Mouse (Mus musculus): ENCODE measurements at regions not wholly inside any gene's neighbourhood (a gene's known extent, or its start where the extent isn't known, plus 50 kb on each side); places are given as distances from the start of the nearest gene placed in this dataset.

DNA sequence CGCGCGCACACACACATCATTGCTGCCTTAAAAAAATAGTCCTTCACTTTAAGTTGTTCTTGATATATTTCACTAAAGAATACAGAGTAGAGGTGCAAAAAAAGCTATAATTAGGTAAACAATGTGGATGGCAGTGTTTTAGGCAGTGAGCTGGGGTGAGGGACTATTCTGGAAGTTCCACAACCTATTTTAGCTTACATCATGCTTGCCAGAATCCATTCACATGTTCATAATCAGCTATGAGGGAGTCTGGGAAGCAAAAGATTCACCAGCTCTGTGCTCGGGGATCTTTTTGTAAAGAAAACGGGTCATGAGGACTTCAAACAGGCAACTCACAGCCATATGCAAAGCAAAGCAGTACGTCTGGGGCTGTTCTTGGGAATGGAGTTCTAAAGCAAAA is 242.3 kb downstream of the Cog6 start:
- Histone ChIP-seq H3K36me3 (replicated peaks) (no peaks in the 10 kb centered on the region), H3K27me3 (ENCODE audit: insufficient read depth, low read length) (no peaks in the 10 kb centered on the region), H3K4me3 (ENCODE audit: low read depth, low read length) (no peak overlapping the region), H3K4me1 (ENCODE audit: insufficient read depth, low read depth, low read length) (no peaks in the 10 kb centered on the region), H3K9me3 (replicated peaks) (peaks cover 29% of the 10 kb centered on the region)
- no peak for TF ChIP-seq POLR2AphosphoS5 (IDR thresholded peaks at IDR 0.05; ENCODE audit: insufficient replicate concordance, low read depth, low read length)
- TF ChIP-seq CTCF (IDR thresholded peaks at IDR 0.05; ENCODE audit: low read depth, low read length), result no peak
- no peak for TF ChIP-seq GATA2 (IDR thresholded peaks at IDR 0.05; ENCODE audit: borderline replicate concordance, low read depth, low read length)
- TF ChIP-seq TAL1 (conservative IDR thresholded peaks at IDR 0.05; ENCODE audit: low read depth, low read length), result no peak
- no peak for TF ChIP-seq GATA1 (IDR thresholded peaks at IDR 0.05; ENCODE audit: borderline replicate concordance, low read length)
- ATAC-seq (ENCODE audit: extremely low read depth, insufficient number of reproducible peaks, low FRiP score, poor library complexity, severe bottlenecking), result no peak
- DNase-seq (ENCODE audit: low spot score), result no peak

DNA sequence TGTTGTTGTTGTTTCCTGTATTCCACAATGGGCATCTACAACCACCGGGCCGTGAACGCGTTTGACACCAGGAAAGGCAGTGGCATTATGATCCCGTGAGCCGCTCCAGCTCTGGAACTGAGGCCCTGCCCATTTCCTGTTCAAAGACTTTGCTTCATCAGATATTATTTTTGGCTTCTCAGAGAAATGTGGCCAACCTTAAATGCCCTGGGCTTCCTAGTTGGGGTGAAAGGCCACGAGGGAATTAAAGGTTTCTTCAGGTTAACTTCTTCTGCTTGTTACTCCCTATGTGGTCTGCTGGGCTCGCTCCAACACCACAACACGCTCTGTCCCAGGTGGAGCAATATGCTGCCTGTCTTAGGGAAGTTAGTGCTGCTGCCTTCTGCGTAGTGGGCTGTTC is 249.8 kb downstream of the Cog6 start:
- Histone ChIP-seq H3K4me3 (ENCODE audit: low read depth, low read length) (no peak overlapping the region), H3K9me3 (replicated peaks) (peaks cover 83% of the 10 kb centered on the region), H3K27me3 (ENCODE audit: insufficient read depth, low read length) (no peaks in the 10 kb centered on the region), H3K36me3 (replicated peaks) (no peaks in the 10 kb centered on the region), H3K4me1 (ENCODE audit: insufficient read depth, low read depth, low read length) (no peaks in the 10 kb centered on the region)
- TF ChIP-seq GATA1 (IDR thresholded peaks at IDR 0.05; ENCODE audit: borderline replicate concordance, low read length) (no peak), TAL1 (conservative IDR thresholded peaks at IDR 0.05; ENCODE audit: low read depth, low read length) (no peak), CTCF (IDR thresholded peaks at IDR 0.05; ENCODE audit: low read depth, low read length) (no peak), GATA2 (IDR thresholded peaks at IDR 0.05; ENCODE audit: borderline replicate concordance, low read depth, low read length) (no peak), POLR2AphosphoS5 (IDR thresholded peaks at IDR 0.05; ENCODE audit: insufficient replicate concordance, low read depth, low read length) (no peak)
- DNase-seq (ENCODE audit: low spot score), result no peak
- ATAC-seq (ENCODE audit: extremely low read depth, insufficient number of reproducible peaks, low FRiP score, poor library complexity, severe bottlenecking), result no peak

DNA sequence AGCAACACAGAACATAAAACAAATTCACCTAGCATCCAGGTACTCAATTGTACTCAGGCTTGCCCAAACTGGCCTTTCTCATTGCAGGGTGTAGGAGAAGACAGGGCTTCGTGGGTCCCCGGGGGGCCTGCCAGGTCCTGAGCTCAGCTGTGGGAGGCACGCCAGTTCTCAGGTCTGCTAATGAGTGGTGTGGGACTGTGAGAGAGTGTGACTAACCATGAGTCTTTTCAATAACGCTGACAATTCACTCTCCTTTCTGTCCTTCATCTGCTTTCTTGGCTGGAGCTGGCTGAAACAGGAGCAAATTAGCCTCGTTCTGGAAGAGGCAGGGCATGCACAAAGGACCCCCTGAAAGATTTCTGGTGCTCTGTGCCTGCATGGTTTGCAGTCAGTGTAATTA is 250.2 kb downstream of the Cog6 start:
- H3K4me1 ChIP-seq (ENCODE audit: insufficient read depth, low read depth, low read length), result no peaks in the 10 kb centered on the region
- no peak overlapping the region for H3K4me3 ChIP-seq (ENCODE audit: low read depth, low read length)
- no peak for ATAC-seq (ENCODE audit: extremely low read depth, insufficient number of reproducible peaks, low FRiP score, poor library complexity, severe bottlenecking)

DNA sequence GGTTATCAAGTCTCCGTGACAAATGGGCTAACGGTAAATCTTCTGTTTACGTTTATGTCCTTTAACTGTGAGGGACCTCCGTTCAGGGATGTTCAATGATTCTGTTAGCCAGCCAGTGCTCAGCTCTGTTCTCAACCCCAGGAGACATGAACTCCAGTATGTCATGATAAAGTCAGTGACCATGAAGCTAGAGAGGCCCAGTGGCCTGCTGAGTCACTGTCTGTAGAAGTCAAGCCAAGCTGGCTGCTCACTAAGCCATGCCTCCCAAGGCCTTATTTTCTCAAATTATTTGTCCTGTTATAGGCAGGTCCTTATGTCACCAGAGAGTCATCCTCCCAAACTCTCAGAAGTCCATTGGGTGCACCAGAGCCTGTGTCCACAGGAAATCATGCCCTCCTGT is 252.9 kb downstream of the Cog6 start:
- Histone ChIP-seq H3K36me3 (replicated peaks) (no peaks in the 10 kb centered on the region), H3K4me3 (ENCODE audit: low read depth, low read length) (no peak overlapping the region), H3K27me3 (ENCODE audit: insufficient read depth, low read length) (no peaks in the 10 kb centered on the region), H3K9me3 (replicated peaks) (peaks cover 73% of the 10 kb centered on the region), H3K4me1 (ENCODE audit: insufficient read depth, low read depth, low read length) (no peaks in the 10 kb centered on the region)
- TF ChIP-seq GATA1 (IDR thresholded peaks at IDR 0.05; ENCODE audit: borderline replicate concordance, low read length) (no peak), TAL1 (conservative IDR thresholded peaks at IDR 0.05; ENCODE audit: low read depth, low read length) (no peak), POLR2AphosphoS5 (IDR thresholded peaks at IDR 0.05; ENCODE audit: insufficient replicate concordance, low read depth, low read length) (no peak)
- no peak for ATAC-seq (ENCODE audit: extremely low read depth, insufficient number of reproducible peaks, low FRiP score, poor library complexity, severe bottlenecking)
- no peak for DNase-seq (ENCODE audit: low spot score)

More for the DNA sequence above, 250.2 kb downstream of the Cog6 start:
- H3K9me3 ChIP-seq (replicated peaks), result peaks cover 84% of the 10 kb centered on the region
- TF ChIP-seq CTCF (IDR thresholded peaks at IDR 0.05; ENCODE audit: low read depth, low read length) (no peak), GATA2 (IDR thresholded peaks at IDR 0.05; ENCODE audit: borderline replicate concordance, low read depth, low read length) (no peak), TAL1 (conservative IDR thresholded peaks at IDR 0.05; ENCODE audit: low read depth, low read length) (no peak), POLR2AphosphoS5 (IDR thresholded peaks at IDR 0.05; ENCODE audit: insufficient replicate concordance, low read depth, low read length) (no peak), GATA1 (IDR thresholded peaks at IDR 0.05; ENCODE audit: borderline replicate concordance, low read length) (no peak)
- no peaks in the 10 kb centered on the region for H3K27me3 ChIP-seq (ENCODE audit: insufficient read depth, low read length)
- no peak for DNase-seq (ENCODE audit: low spot score)
- H3K36me3 ChIP-seq (replicated peaks), result no peaks in the 10 kb centered on the region

DNA sequence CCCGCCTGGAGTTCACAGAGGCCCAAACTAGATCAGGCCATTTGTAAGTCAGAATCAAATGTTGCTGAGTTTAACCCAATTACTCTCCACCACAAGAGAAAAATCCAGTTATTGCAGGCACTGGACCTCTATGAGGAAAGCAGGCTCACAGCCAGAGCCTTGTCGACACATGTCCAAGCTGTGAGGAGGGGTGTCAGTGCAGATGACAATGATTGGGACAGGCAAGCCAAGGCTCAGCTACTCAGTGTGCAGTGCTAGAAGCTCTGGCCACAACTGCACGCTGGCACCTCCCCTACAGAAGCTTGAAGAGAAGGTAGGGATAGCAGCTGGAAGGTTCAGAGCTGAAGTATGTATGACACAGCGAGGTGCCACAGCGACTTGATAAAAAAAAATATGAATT is 253.4 kb downstream of the Cog6 start:
- TF ChIP-seq GATA1 (IDR thresholded peaks at IDR 0.05; ENCODE audit: borderline replicate concordance, low read length) (no peak), CTCF (IDR thresholded peaks at IDR 0.05; ENCODE audit: low read depth, low read length) (no peak), TAL1 (conservative IDR thresholded peaks at IDR 0.05; ENCODE audit: low read depth, low read length) (no peak), GATA2 (IDR thresholded peaks at IDR 0.05; ENCODE audit: borderline replicate concordance, low read depth, low read length) (no peak), POLR2AphosphoS5 (IDR thresholded peaks at IDR 0.05; ENCODE audit: insufficient replicate concordance, low read depth, low read length) (no peak)
- ATAC-seq (ENCODE audit: extremely low read depth, insufficient number of reproducible peaks, low FRiP score, poor library complexity, severe bottlenecking) (no peak), DNase-seq (ENCODE audit: low spot score) (no peak)
- no peaks in the 10 kb centered on the region for H3K27me3 ChIP-seq (ENCODE audit: insufficient read depth, low read length)
- peaks cover 70% of the 10 kb centered on the region for H3K9me3 ChIP-seq (replicated peaks)
- no peaks in the 10 kb centered on the region for H3K4me1 ChIP-seq (ENCODE audit: insufficient read depth, low read depth, low read length)
- no peak overlapping the region for H3K4me3 ChIP-seq (ENCODE audit: low read depth, low read length)
- no peaks in the 10 kb centered on the region for H3K36me3 ChIP-seq (replicated peaks)

DNA sequence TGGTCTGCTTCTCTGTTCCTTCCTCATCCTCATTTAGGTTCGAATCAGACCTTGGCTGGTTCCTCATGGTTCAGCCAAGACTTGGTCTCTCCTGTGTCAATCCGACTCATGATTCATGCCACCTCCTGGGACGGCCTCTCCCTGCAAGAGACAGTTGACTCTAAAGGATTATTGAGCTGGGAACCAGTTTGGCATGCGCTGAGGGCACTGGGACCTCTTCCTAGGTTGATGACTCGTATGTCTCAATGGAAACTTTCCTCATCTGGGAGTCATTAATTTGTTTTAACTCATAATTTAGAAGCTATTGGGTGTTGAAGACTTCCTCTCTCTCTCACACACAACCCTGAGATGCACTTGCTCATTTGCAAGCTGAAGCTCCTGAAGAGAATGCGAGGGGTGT is 254.5 kb downstream of the Cog6 start:
- ATAC-seq (ENCODE audit: extremely low read depth, insufficient number of reproducible peaks, low FRiP score, poor library complexity, severe bottlenecking) (no peak), DNase-seq (ENCODE audit: low spot score) (no peak)
- Histone ChIP-seq H3K4me3 (ENCODE audit: low read depth, low read length) (no peak overlapping the region), H3K4me1 (ENCODE audit: insufficient read depth, low read depth, low read length) (no peaks in the 10 kb centered on the region), H3K36me3 (replicated peaks) (no peaks in the 10 kb centered on the region), H3K9me3 (replicated peaks) (peaks cover 66% of the 10 kb centered on the region), H3K27me3 (ENCODE audit: insufficient read depth, low read length) (no peaks in the 10 kb centered on the region)
- TF ChIP-seq GATA2 (IDR thresholded peaks at IDR 0.05; ENCODE audit: borderline replicate concordance, low read depth, low read length), result no peak

DNA sequence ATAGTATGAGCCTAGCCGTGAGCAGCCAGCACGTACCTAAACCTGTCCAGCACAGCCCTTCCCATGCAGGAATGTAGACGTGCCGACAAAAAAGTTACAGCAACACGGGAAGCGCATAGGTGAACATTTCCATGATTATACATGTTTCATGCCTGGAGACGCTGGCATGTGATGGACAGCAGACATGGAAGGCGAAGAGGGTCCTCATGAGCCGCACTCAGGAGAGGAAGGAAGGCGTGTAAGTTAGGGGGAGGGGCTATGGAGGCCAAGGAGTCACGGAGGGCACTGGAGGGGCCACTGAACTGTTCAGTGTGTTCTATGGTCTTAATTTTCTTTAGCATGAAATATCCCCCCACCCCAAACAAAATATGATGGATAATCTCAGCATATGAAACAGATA is 257.2 kb downstream of the Cog6 start:
- Histone ChIP-seq H3K4me1 (ENCODE audit: insufficient read depth, low read depth, low read length) (no peaks in the 10 kb centered on the region), H3K4me3 (ENCODE audit: low read depth, low read length) (no peak overlapping the region), H3K9me3 (replicated peaks) (peaks cover 59% of the 10 kb centered on the region), H3K27me3 (ENCODE audit: insufficient read depth, low read length) (no peaks in the 10 kb centered on the region), H3K36me3 (replicated peaks) (no peaks in the 10 kb centered on the region)
- no peak for DNase-seq (ENCODE audit: low spot score)
- no peak for TF ChIP-seq POLR2AphosphoS5 (IDR thresholded peaks at IDR 0.05; ENCODE audit: insufficient replicate concordance, low read depth, low read length)
- no peak for TF ChIP-seq GATA2 (IDR thresholded peaks at IDR 0.05; ENCODE audit: borderline replicate concordance, low read depth, low read length)
- TF ChIP-seq CTCF (IDR thresholded peaks at IDR 0.05; ENCODE audit: low read depth, low read length), result no peak
- no peak for TF ChIP-seq TAL1 (conservative IDR thresholded peaks at IDR 0.05; ENCODE audit: low read depth, low read length)
- TF ChIP-seq GATA1 (IDR thresholded peaks at IDR 0.05; ENCODE audit: borderline replicate concordance, low read length), result no peak
- no peak for ATAC-seq (ENCODE audit: extremely low read depth, insufficient number of reproducible peaks, low FRiP score, poor library complexity, severe bottlenecking)
